Mouse (Mus musculus) lung, postnatal 36 days (tissue): ENCODE results near the gene Megf6.

Experiments used
- DNase-seq: peaks from one replicate; pipeline ENCODE4 v3.0.0; 2022; ENCODE audit warnings: mixed read lengths

The Megf6 gene

GRCm38 (mm10) chr4:154170506-154171150 lies at the start of gene Megf6:
Megf6 (plus strand) TSS chr4:154170730.
- peak; percentile 85 for DNase-seq

DNA sequence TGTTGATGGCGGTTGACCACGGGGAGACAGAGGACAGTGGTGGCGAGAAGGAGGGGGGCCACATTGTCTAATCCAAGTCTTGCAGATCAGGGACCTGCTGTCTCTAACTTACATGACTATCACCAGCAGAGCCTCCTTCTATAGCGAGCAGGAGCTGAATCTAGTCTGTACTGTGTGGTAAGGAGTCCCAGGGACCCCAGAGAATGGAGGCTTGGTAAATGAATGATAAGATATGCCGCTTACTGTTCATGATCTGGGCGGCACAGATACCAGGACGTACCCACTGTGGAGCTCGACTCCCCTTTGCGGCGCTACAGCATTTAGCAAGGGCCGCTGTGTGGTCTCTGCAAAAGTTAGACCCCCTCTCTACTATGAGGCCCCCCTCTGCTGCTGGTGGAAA lies 48.7 kb upstream of the Megf6 start:
- no peak for DNase-seq

GRCm38 (mm10) chr4:154122374-154122773 lies 48.2 kb upstream of the Megf6 start:
- no peak for DNase-seq

DNA sequence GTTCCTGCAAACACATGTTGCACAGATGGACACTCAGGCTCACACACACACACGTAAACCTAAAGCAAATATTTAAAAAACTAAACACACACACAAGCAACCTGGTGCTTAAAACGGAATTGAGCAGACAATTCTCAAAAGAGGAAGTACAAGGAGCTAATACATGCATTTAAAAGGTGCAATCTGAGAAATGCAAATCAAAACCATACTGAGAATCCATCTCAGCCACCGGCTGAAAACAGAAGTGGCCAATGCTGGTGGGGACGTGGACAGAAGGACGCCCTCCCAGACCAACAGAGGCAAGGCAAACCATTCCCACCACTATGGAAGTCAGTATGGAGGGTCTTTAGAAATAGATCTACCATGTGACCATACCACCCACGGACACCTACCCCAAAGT lies 47.0 kb upstream of the Megf6 start:
- no peak for DNase-seq

DNA sequence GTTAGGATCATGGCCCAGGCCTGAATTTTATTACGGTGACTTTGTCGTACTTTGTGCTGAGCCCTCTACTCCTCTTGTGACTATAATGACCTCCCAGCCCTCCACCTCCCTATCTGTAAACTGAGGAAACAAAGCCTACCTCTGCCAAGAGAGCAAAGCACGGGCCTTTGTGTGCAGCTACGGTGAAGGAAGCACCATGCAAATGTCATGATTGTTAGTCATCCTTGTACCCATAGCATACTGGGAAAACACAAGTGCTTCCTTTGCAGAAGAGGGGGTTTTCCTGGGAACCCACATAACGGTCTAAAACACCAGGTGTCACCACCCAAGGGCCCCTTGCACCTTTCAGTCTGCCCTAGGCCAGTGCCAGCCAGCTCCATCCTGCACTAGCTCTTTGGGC lies 45.3 kb upstream of the Megf6 start:
- DNase-seq, result no peak

GRCm38 (mm10) chr4:154127273-154127672 lies 43.3 kb upstream of the Megf6 start:
- no peak for DNase-seq

- no peak for DNase-seq
Observed at GRCm38 (mm10) chr4:154129950-154130349, 40.6 kb upstream of the Megf6 start.

DNA sequence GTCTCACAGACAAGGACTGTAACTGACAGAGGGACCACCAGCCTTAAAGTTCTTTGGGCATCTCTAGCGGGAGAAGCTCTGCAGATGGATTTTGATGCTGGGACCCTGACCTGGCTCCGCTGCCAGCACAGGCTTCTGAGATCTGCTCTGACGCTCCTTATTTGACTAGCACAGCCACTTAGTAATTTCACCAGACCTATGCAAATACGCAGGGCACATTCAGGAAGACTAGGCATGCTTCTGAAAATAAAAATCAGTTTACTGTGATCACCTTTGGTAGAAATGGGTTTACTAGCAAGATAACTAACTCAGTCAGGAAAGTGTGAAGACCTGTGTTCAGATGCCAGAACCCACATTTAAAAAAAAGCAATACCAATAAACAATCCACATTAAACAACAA lies 38.6 kb upstream of the Megf6 start:
- no peak for DNase-seq

- no peak for DNase-seq
Observed at GRCm38 (mm10) chr4:154134803-154135202, 35.7 kb upstream of the Megf6 start.

DNA sequence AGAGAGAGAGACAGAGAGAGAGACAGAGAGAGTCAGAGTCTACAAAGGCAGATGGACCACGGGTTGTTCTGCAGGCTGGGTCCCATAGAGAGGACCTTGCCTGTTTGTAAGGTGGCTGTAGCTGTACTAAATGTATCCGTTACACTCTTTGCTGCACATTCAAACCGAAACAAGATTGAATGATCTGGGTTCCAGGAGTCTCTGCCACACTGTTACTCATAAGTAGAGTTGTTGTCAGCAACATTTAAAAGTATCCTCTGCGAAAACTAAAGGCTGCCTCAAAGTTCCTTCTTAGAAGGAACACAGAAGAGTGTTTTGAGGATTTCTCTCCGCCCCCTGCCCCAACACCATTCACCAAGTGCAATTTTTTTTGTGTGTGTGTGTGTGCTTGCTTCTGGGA lies 33.4 kb upstream of the Megf6 start:
- DNase-seq, result no peak

GRCm38 (mm10) chr4:154139671-154140181 lies 30.8 kb upstream of the Megf6 start:
- no peak for DNase-seq

- no peak for DNase-seq
Observed at GRCm38 (mm10) chr4:154140182-154140212, 30.5 kb upstream of the Megf6 start, which contains the start of gene Trp73. Trp73 (minus strand) TSS chr4:154140208.

DNA sequence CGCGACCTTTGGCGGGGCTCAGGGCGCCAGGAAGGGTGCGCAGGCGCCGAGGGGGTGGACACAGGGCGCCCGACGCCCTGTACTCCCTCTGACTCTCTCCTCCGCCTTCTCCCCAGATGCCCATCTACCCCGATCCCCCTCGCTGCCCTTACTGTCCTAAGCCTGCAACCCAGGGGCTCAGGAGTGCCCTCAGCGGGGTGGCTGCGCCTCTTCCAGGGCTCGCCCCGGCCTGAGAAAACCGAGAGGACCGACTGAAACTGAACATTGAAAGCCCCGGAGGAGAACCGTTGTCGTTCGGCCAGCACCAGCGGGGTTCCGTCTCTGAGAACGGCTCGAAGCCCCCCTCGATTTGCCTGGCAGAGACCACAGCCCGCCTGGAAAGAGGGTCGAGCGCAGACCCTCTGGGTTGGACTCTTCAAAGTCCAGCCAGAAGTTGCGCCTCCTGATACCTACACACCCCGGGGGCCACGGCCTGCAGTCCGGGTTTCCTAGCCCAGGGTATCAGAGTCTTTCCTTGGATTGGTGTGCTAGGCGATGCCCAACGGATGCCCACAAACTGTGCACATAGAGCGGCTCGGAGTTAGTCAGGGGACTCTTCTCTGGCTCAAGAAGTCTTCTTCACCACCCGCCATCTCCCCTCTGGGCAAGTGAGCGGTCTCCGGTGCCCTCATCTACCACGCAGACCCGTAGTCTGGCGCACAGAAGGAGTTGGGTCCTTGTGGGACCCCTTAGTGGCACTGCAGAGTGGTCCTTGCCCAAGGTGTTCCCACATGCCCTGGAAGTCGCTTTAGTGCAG lies 30.1 kb upstream of the Megf6 start:
- DNase-seq, result no peak

DNA sequence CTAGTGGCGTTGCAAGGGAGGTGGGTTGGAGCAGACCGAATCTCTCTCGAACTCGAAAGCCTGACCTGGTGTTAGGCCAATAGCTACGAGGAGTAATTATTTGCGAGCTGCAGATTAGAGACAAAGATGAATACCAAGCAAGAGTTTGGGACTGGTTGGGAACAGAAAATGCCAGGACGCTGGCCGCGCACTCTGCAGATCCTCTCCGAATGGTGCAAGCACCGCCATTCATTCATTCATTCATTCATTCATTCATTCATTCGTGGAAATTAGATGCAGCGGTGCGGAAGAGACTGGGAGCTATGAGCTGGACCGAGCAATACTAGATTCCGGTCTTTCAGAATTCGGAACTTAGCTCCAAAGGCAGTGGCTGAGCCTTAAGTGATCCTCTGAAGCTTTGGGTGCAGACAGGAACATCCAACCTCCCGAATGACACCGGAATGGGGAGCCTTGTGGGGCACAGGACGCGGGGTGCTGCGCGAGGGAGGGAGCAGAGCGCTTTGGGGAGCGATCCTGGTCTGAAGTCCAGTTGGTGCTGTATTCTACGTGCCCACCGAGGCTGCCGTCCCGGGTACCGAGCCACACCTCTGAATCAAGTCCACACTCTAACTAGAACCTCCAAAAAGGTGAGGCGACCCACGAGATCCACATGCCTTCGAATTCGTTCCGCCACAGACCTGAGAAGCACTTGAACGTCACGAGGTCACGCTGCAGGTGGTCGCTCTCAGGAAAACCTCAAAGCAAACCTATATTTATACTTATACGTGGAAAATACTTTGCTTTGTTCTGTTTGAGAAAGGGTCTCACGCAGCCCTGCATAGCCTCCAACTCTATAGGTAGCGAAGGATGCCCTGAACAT lies 29.3 kb upstream of the Megf6 start:
- DNase-seq, result no peak

- DNase-seq, result peak; percentile 93
Observed at GRCm38 (mm10) chr4:154142211-154143040, 28.1 kb upstream of the Megf6 start, which contains the start of gene Wrap73. Wrap73 (plus strand) TSS chr4:154142372.

DNA sequence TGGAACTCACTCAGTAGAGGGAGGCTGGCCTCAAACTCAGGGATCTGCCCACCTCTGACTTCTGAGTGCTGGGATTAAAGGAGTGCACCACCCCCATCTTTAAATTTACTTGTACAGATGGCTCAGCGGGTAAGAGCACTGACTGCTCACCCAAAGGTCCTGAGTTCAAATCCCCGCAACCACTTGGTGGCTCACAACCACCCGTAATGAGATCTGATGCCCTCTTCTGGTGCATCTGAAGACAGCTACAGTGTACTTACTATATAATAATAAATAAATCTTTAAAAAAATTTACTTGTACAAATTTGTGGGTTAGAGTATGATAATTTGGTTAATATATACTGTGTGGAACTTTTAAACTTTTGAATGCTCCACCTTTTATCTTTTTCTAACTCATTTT lies 25.8 kb upstream of the Megf6 start:
- DNase-seq, result no peak

GRCm38 (mm10) chr4:154146342-154146741 lies 24.2 kb upstream of the Megf6 start:
- DNase-seq, result no peak

- DNase-seq, result no peak
Observed at GRCm38 (mm10) chr4:154154104-154154503, 16.4 kb upstream of the Megf6 start.

GRCm38 (mm10) chr4:154156050-154156449 lies 14.5 kb upstream of the Megf6 start:
- DNase-seq, result no peak

DNA sequence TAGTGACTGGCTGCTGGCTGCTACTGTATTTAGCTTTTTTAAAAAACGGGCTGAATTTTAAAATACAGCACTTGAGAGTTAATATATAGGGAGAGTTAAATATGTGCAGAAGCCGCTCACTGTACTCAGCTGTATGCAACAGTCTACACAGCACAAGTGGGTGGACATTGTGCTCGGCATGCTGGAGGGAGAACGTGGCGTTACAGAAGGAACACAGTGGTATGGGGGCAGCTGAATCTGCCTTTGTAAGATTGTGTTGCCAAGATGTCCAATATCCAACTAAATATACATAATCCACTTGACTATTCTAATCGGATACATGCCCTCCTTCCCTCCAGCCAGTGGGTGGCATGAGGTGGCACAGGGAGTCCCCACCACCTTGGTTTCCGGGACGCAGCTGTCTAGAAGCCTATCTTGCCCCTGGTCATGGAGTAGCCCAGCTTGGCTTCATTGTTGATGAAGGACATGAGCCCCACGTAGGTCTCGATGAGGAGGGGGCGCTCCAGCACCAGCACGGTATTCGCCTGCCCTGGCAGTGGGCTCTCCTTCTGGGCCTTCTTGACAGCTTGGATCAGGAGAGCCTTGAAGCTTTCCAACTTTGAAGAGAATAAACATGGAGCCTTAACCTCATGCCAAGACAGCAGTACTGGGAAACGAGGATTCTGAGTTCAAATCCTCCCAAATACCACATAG lies 12.4 kb upstream of the Megf6 start:
- no peak for DNase-seq

DNA sequence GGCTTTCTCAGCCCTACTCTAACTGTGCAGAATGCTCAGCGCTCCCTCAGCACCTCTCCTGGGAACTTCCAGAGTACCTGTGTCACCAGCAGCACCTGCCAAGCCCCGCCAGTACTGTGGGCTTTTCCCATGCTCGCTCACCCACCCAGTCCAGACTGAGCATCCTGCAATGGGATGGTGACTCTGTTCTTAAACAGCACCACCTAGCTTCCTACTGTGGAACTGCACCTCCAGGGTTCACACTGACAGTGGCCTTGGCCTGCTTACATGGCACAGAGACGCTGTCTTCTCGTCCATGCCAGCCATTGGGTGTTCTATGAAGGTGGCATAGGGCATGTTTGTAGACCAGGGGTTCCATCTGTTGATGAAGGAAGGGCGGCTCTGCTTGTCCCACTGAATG lies 11.5 kb upstream of the Megf6 start:
- peak; percentile 95 for DNase-seq

GRCm38 (mm10) chr4:154159961-154160537 lies 10.5 kb upstream of the Megf6 start:
- DNase-seq, result peak; percentile 41
